Mouse (Mus musculus): Measurements from ENCODE around the gene Gm14744. TPM values are rescaled to one million over a fixed set of nuclear protein-coding genes. Genes with fewer than 3 reads are reported as not detected.
"Not testable (repeated sequence)": the region's sequence is repeated elsewhere in the genome, so short reads cannot be mapped to it uniquely, and the experiment has no call there.

The Gm14744 gene
- polyA plus RNA-seq (2016; fragmentation: Nextera tagmentation; extraction: Ambion mirVana), result not detected in 2 replicates

DNA sequence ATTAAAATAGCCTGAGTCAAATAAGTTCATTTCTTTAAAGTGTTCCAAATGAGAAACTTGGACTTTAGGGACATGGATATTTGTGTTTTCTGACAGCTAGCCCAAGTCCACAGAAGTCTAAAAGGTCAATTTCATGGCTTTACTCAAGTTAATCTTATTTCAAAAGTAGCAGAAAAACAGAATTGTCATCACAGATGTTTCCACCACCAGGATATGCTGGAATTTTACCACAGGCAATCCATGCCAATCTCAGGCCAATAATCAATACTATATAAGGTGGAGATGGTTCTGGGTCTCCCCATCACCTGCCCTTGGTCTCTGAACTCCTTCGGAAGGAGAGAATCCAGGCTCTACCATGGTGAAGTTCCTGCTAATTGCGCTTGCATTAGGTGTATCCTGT, at the start of gene Gm14744:
Gene Gm14744 (plus strand): TSS at position 301 of the 400 bp plus-strand sequence.
- H3K36me3 ChIP-seq; H3K9ac ChIP-seq; H3K4me3 ChIP-seq; ATAC-seq; H3K4me1 ChIP-seq; H3K4me2 ChIP-seq; H3K27ac ChIP-seq; H3K27me3 ChIP-seq (replicated peaks); H3K9me3 ChIP-seq (replicated peaks): not testable (repeated sequence)
- WGBS (ENCODE audit: insufficient replicate concordance), result 50% methylated on average over 2 of the region's 2 CpGs

DNA sequence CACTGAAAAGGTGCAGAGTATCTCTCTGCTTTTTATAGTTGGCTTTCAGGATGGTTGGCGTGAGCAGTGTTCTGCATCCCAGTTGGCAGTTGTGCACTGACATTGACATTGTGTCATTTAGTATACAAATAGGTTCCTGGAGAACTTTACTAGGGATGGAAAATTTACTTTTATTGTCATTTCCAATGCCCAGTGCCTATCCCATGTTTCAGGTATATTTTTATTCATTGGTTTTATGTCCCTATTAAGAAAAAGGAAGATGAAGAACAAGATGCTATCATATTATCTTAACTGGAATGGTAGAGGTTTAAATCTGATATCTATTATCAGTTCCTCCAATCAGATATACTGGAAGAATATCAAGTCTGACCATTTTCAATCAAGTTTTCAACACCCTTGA, 11.0 kb upstream of the Gm14744 start, which contains the start of gene Pbsn:
Gene Pbsn (minus strand): TSS at position 101 of the 400 bp plus-strand sequence.
- Histone ChIP-seq H3K27me3 (replicated peaks) (no peaks in the 10 kb centered on the region), H3K9me3 (replicated peaks) (no peaks in the 10 kb centered on the region), H3K4me2 (no peak within 1 kb of the TSS), H3K9ac (no peak within 1 kb of the TSS), H3K36me3 (no peaks in the 10 kb centered on the region), H3K4me3 (no peak within 1 kb of the TSS), H3K27ac (no peak within 1 kb of the TSS), H3K4me1 (no peaks in the 10 kb centered on the region)
- no peak for ATAC-seq
- 68% methylated on average over 1 of the region's 1 CpGs for WGBS (ENCODE audit: insufficient replicate concordance)

DNA sequence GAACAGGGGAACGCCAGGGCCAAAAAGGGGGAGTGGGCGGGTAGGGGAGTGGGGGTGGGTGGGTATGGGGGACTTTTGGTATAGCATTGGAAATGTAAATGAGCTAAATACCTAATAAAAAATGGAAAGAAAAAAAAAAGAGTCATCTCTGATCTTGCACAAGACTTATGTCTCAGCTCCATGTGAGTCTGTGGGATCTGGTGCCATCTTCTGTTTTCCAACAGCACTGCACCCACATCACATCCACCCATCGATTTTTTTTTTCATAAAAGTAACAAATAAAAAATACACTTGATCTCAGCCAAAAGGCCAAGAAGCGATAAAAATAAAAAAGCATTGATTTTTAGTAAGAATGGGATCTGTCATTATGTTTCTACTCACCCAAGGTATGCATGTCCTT, 15.5 kb downstream of the Gm14744 start:
- H3K9ac ChIP-seq; H3K27ac ChIP-seq; H3K4me3 ChIP-seq; H3K27me3 ChIP-seq (replicated peaks); H3K9me3 ChIP-seq (replicated peaks); H3K36me3 ChIP-seq; H3K4me1 ChIP-seq; ATAC-seq; H3K4me2 ChIP-seq: not testable (repeated sequence)
- WGBS (ENCODE audit: insufficient replicate concordance), result 31% methylated on average over 2 of the region's 4 CpGs

Other genes starting within 250 kb of the Gm14744 start
- gene Prkx, start 68.5 kb upstream of the Gm14744 start, polyA plus RNA-seq (2016; fragmentation: Nextera tagmentation; extraction: Ambion mirVana), result 3.7 and 4.0 TPM in 2 replicates
- not detected in 2 replicates for gene Pbsn, start 11.1 kb upstream of the Gm14744 start, polyA plus RNA-seq (2016; fragmentation: Nextera tagmentation; extraction: Ambion mirVana)
- gene 5430402E10Rik, start 60.3 kb downstream of the Gm14744 start, polyA plus RNA-seq (2016; fragmentation: Nextera tagmentation; extraction: Ambion mirVana), result not detected in 2 replicates
- not detected in 2 replicates for gene Obp1a, start 226.6 kb downstream of the Gm14744 start, polyA plus RNA-seq (2016; fragmentation: Nextera tagmentation; extraction: Ambion mirVana)